Mouse (Mus musculus): Measurements from ENCODE around the gene Smc4.

GRCm38 (mm10) chr3:68957413-68957812, 47.1 kb upstream of the Smc4 start:
- no peak for TF ChIP-seq CTCF (IDR thresholded peaks at IDR 0.05; ENCODE audit: low read depth)
- no peak for TF ChIP-seq EP300 (IDR thresholded peaks at IDR 0.05; ENCODE audit: low read depth)

All from liver, postnatal 0 days (tissue).